In the genomic region with DNA sequence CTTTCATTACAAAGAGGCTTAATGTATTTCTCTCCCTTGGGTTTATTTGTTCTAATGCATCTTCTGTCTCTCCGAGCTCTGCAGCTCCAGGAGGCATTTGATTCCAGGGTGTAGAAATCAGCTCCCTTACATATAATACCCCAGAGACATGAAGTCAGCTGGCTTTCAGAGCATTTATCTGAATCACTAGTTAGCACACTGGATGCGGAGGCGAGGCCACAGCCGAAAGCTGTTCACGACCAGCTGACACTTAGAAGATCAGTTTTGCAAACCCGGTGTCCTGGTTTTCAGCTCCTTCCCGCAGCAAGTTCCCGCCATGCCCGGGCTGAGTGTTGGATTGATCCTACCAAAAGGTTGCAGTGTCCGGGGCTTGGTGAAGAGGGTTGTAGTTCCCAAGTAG, we compare ENCODE assay signal across 18 mouse cellular contexts. TPM values are rescaled to one million over a fixed set of nuclear protein-coding genes. Genes with fewer than 3 reads are reported as not detected.
DNase-seq lines count a peak whose midpoint lies in the region; ATAC-seq lines count a peak whose summit lies in the region.
"Had no signal": no experiment of that assay in that cellular context is flagged by ENCODE, and none has a peak within 500 bp of the region (broad histone marks: within the 10 kb centered on the region; RNA-seq: fewer than 3 reads in every experiment).

No protein-coding gene starts in this region.

- no peak overlapping the region for H3K9ac ChIP-seq in hindbrain, embryonic 15.5 days
- no peak overlapping the region for H3K9ac ChIP-seq in hindbrain, embryonic 16.5 days (ENCODE audit: low read depth, low read length)
- H3K9ac ChIP-seq: forebrain, embryonic 13.5 days had no signal

- no peaks in the 10 kb centered on the region for H3K9me3 ChIP-seq in hindbrain, embryonic 15.5 days
- H3K9me3 ChIP-seq in hindbrain, embryonic 16.5 days (ENCODE audit: control insufficient read depth, low read length): no peaks in the 10 kb centered on the region
- H3K9me3 ChIP-seq: forebrain, embryonic 13.5 days; G1E had no signal

- H3K27me3 ChIP-seq in hindbrain, embryonic 15.5 days: no peaks in the 10 kb centered on the region
- no peaks in the 10 kb centered on the region for H3K27me3 ChIP-seq in hindbrain, embryonic 16.5 days (replicated peaks; ENCODE audit: control insufficient read depth, insufficient read depth, low read length)
- H3K27me3 ChIP-seq: forebrain, embryonic 13.5 days had no signal

- peak overlapping the region; percentile 30 for H3K4me2 ChIP-seq in hindbrain, embryonic 15.5 days
- H3K4me2 ChIP-seq in hindbrain, embryonic 16.5 days (ENCODE audit: low read length): no peak overlapping the region
- H3K4me2 ChIP-seq: forebrain, embryonic 13.5 days had no signal

- H3K4me1 ChIP-seq in hindbrain, embryonic 15.5 days (replicated peaks): peaks cover 8% of the 10 kb centered on the region; the same call in 1 of the 2 replicates
- no peaks in the 10 kb centered on the region for H3K4me1 ChIP-seq in hindbrain, embryonic 16.5 days (ENCODE audit: control insufficient read depth, insufficient read depth, low read depth, low read length)
- H3K4me1 ChIP-seq: forebrain, embryonic 13.5 days had no signal

- no peak for ATAC-seq in hindbrain, embryonic 15.5 days (ENCODE audit: low FRiP score, low read depth)
- no peak for ATAC-seq in hindbrain, embryonic 16.5 days
- ATAC-seq: forebrain, embryonic 13.5 days had no signal

- 0 out of 2 replicates have a peak overlapping the region, but pooled peaks have one; percentile 8 for H3K27ac ChIP-seq in hindbrain, embryonic 15.5 days (replicated peaks)
- no peak overlapping the region for H3K27ac ChIP-seq in hindbrain, embryonic 16.5 days (ENCODE audit: low read depth, low read length)
- H3K27ac ChIP-seq: forebrain, embryonic 13.5 days; gastrocnemius, adult 2 months; heart, adult 2 months had no signal

- DNase-seq in right cerebral cortex, adult 18-20 months: peak; percentile 71
- no peak for DNase-seq in right cerebral cortex, postnatal 14 days
- peak; percentile 76 for DNase-seq in layer of hippocampus, adult 9-11 months
- DNase-seq in telencephalon, adult 2 months (ENCODE audit: low read depth, low spot score): peak; percentile 67
- no peak for DNase-seq in gastrocnemius, adult 18-20 months (ENCODE audit: low spot score)
- DNase-seq: cerebellum, postnatal 14 days; gastrocnemius, adult 2 months; heart, adult 2 months; kidney, adult 9 months; left cerebral cortex, postnatal 4 days; lung, adult 2 months; lung, postnatal 36 days; right cerebral cortex, postnatal 25 days; thymus, postnatal 36 days had no signal

- 76% methylated on average over 10 of the region's 10 CpGs for WGBS in hindbrain, embryonic 15.5 days
- 70% methylated on average over 10 of the region's 10 CpGs for WGBS in hindbrain, embryonic 16.5 days

- no peak overlapping the region for H3K4me3 ChIP-seq in hindbrain, embryonic 15.5 days
- no peak overlapping the region for H3K4me3 ChIP-seq in hindbrain, embryonic 16.5 days (ENCODE audit: low read length)
- H3K4me3 ChIP-seq: forebrain, embryonic 13.5 days; gastrocnemius, adult 2 months; heart, adult 2 months had no signal

- no peaks in the 10 kb centered on the region for H3K36me3 ChIP-seq in hindbrain, embryonic 15.5 days
- H3K36me3 ChIP-seq in hindbrain, embryonic 16.5 days (ENCODE audit: control insufficient read depth, insufficient read depth, low read length): 0 out of 2 replicates have a peak, but pooled peaks cover 2% of the 10 kb centered on the region

RNA-seq across cellular contexts. Expression of a gene that starts 20.0 kb away (rescaled TPM):
- polyA plus RNA-seq in hindbrain, embryonic 15.5 days (2015; fragmentation: Nextera tagmentation; extraction: Ambion mirVana): 47.5 and 49.8 TPM in 2 replicates
- polyA plus RNA-seq in hindbrain, embryonic 16.5 days (2015; fragmentation: Nextera tagmentation; extraction: Ambion mirVana): 45.1 and 51.3 TPM in 2 replicates
- 10 to 100 TPM in 1 of 2 experiments, 1 to 10 TPM in 1; 9.4 to 10.6 TPM for total RNA-seq in gastrocnemius, adult 18-20 months (2021)

Comparison
In these comparisons a context has a peak if more than half of its experiments do, and no peak if none do; other contexts are left out.
1. DNase-seq: peak in right cerebral cortex, adult 18-20 months (single experiment), layer of hippocampus, adult 9-11 months (single experiment) and telencephalon, adult 2 months (single experiment); none in right cerebral cortex, postnatal 14 days (single experiment) and gastrocnemius, adult 18-20 months (single experiment).